Mouse (Mus musculus) forebrain, embryonic 16.5 days (tissue): ENCODE measurements around the gene Ptp4a2. TPM values are rescaled to one million over a fixed set of nuclear protein-coding genes. Genes with fewer than 3 reads are reported as not detected.

Experiments used
- ATAC-seq: fragments of 200-750 bp; cut with Nextera tagmentation; 2 replicates; pipeline ENCODE4 v1.8.0; 2017; ENCODE audit warnings: mild to moderate bottlenecking, moderate library complexity
- H3K27ac ChIP-seq: fragments of 300-500 bp; sonication (generic); 2 replicates; pipeline ENCODE4 v1.5.1; 2014; ENCODE audit warnings: low read length, control low read depth
- H3K27me3 ChIP-seq: fragments of 300-500 bp; sonication (generic); replicated peaks from 2 replicates; pipeline ENCODE4 v1.6.1; 2014; ENCODE audit warnings: low read length; ENCODE audit not compliant: control insufficient read depth, insufficient read depth
- H3K36me3 ChIP-seq: fragments of 300-500 bp; sonication (generic); 2 replicates; pipeline ENCODE4 v1.6.1; 2014; ENCODE audit not compliant: control insufficient read depth, insufficient read depth
- H3K4me1 ChIP-seq: fragments of 300-500 bp; sonication (generic); replicated peaks from 2 replicates; pipeline ENCODE4 v1.6.1; 2014; ENCODE audit warnings: low read length; ENCODE audit not compliant: control insufficient read depth, insufficient read depth
- H3K4me2 ChIP-seq: fragments of 300-500 bp; sonication (generic); 2 replicates; pipeline ENCODE4 v1.6.1; 2014; ENCODE audit warnings: mild to moderate bottlenecking, low read length, control low read depth
- H3K4me3 ChIP-seq: fragments of 300-500 bp; sonication (generic); replicated peaks from 2 replicates; pipeline ENCODE4 v1.5.1; 2014; ENCODE audit warnings: mild to moderate bottlenecking, low read length, control low read depth
- H3K9ac ChIP-seq: fragments of 300-500 bp; sonication (generic); replicated peaks from 2 replicates; pipeline ENCODE4 v1.6.1; 2014; ENCODE audit warnings: low read depth, low read length, control low read depth
- H3K9me3 ChIP-seq: fragments of 300-500 bp; sonication (generic); 2 replicates; pipeline ENCODE4 v1.6.1; 2016; ENCODE audit warnings: low read length; ENCODE audit not compliant: control insufficient read depth
- WGBS: fragments of 180-500 bp; shearing (Covaris S2); extraction: QIAGEN DNeasy Blood & Tissue Kit; methylation state at CpG from one replicate; pipeline ENCODE4 v1.1.7; 2014; 5-methylcytosine and 5-hydroxymethylcytosine counted together
- polyA plus RNA-seq: library from polyadenylated mRNA; unstranded; fragments of >200 nt; fragmentation: Nextera tagmentation; extraction: Ambion mirVana; gene quantifications from 2 replicates; pipeline ENCODE4 v1.2.1, GENCODE M21; 2015

The Ptp4a2 gene
- polyA plus RNA-seq, 1 experiment from 2014 or later: 278 TPM

GRCm38 (mm10) chr4:129819712-129820336 lies 8.8 kb downstream of the Ptp4a2 start:
- Histone ChIP-seq H3K4me2 (peak overlapping the region; percentile 90), H3K4me3 (peak overlapping the region; percentile 92), H3K9ac (peak overlapping the region; percentile 93), H3K36me3 (no peaks in the 10 kb centered on the region), H3K4me1 (peaks cover 28% of the 10 kb centered on the region), H3K27ac (peak overlapping the region; percentile 85), H3K9me3 (no peaks in the 10 kb centered on the region), H3K27me3 (no peaks in the 10 kb centered on the region)
- under 1% methylated on average over 76 of the region's 83 CpGs for WGBS
- ATAC-seq: peak; percentile 92

GRCm38 (mm10) chr4:129820417-129821086 lies 9.5 kb downstream of the Ptp4a2 start:
- no peaks in the 10 kb centered on the region for H3K36me3 ChIP-seq
- peak overlapping the region; percentile 92 for H3K4me3 ChIP-seq
- H3K4me2 ChIP-seq: peak overlapping the region; percentile 91
- H3K9ac ChIP-seq: peak overlapping the region; percentile 93
- no peaks in the 10 kb centered on the region for H3K27me3 ChIP-seq
- no peaks in the 10 kb centered on the region for H3K9me3 ChIP-seq
- peak; percentile 83 for ATAC-seq
- peaks cover 28% of the 10 kb centered on the region for H3K4me1 ChIP-seq
- under 1% methylated on average over 55 of the region's 79 CpGs for WGBS
- H3K27ac ChIP-seq: peak overlapping the region; percentile 85

- H3K9ac ChIP-seq: peak overlapping the region; percentile 93
- peak overlapping the region; percentile 91 for H3K4me2 ChIP-seq
- no peaks in the 10 kb centered on the region for H3K36me3 ChIP-seq
- ATAC-seq: no peak
- H3K9me3 ChIP-seq: no peaks in the 10 kb centered on the region
- peaks cover 28% of the 10 kb centered on the region for H3K4me1 ChIP-seq
- H3K27me3 ChIP-seq: no peaks in the 10 kb centered on the region
- peak overlapping the region; percentile 85; the same call in 1 of the 2 replicates for H3K27ac ChIP-seq
- peak overlapping the region; percentile 92 for H3K4me3 ChIP-seq
- WGBS: under 1% methylated on average over 16 of the region's 16 CpGs
Measured at GRCm38 (mm10) chr4:129821087-129821616, 10.1 kb downstream of the Ptp4a2 start.

- peaks cover 28% of the 10 kb centered on the region for H3K4me1 ChIP-seq
- ATAC-seq: no peak
- no peak overlapping the region for H3K9ac ChIP-seq
- no peak overlapping the region for H3K4me3 ChIP-seq
- WGBS: 51% methylated on average over 3 of the region's 3 CpGs
- no peaks in the 10 kb centered on the region for H3K9me3 ChIP-seq
- H3K36me3 ChIP-seq: no peaks in the 10 kb centered on the region
- no peaks in the 10 kb centered on the region for H3K27me3 ChIP-seq
- peak overlapping the region; percentile 22; the same call in 1 of the 2 replicates for H3K4me2 ChIP-seq
- H3K27ac ChIP-seq: no peak overlapping the region
Measured at GRCm38 (mm10) chr4:129822324-129822723, 11.3 kb downstream of the Ptp4a2 start.

DNA sequence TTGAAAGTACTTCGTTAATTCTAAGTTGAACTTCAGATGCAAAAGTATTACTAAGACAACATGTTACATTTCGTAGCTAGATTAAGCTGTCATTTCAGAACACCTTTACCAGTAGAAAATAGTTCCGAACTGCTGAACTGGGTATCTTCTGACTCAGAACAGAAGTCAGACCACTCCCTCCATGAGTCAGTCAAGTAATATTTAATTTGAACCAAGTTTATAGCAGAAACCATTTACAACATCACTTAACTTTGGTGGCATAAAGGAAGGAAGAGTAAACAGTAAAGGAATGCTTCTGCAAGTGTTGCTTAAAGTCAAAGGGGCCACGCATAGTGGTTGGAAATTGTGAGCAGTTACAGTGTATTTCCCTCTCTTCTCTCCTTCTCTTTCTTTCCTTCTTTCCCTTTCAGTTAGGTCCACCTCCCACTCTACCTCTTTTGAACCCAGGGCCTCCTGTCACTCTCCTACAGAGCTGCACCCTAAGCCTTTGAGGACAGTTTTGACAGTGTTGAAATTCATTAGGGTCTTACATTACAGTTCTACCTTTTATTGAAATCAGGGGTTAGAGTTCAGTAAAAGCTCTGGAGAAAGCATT lies 12.3 kb downstream of the Ptp4a2 start:
- no peak overlapping the region for H3K4me2 ChIP-seq
- H3K9ac ChIP-seq: no peak overlapping the region
- H3K36me3 ChIP-seq: no peaks in the 10 kb centered on the region
- H3K4me1 ChIP-seq: peaks cover 26% of the 10 kb centered on the region
- ATAC-seq: no peak
- H3K27me3 ChIP-seq: no peaks in the 10 kb centered on the region
- H3K9me3 ChIP-seq: no peaks in the 10 kb centered on the region
- 82% methylated on average over 4 of the region's 4 CpGs for WGBS
- H3K27ac ChIP-seq: no peak overlapping the region
- H3K4me3 ChIP-seq: no peak overlapping the region

GRCm38 (mm10) chr4:129827611-129828010 lies 16.6 kb downstream of the Ptp4a2 start:
- H3K4me1 ChIP-seq: peaks cover 5% of the 10 kb centered on the region
- H3K9me3 ChIP-seq: no peaks in the 10 kb centered on the region
- no peaks in the 10 kb centered on the region for H3K36me3 ChIP-seq
- H3K4me2 ChIP-seq: no peak overlapping the region
- H3K27ac ChIP-seq: no peak overlapping the region
- 82% methylated on average over 3 of the region's 3 CpGs for WGBS
- no peak overlapping the region for H3K4me3 ChIP-seq
- H3K27me3 ChIP-seq: no peaks in the 10 kb centered on the region
- no peak overlapping the region for H3K9ac ChIP-seq
- ATAC-seq: no peak

GRCm38 (mm10) chr4:129828081-129828480 lies 17.1 kb downstream of the Ptp4a2 start:
- Histone ChIP-seq H3K9ac (no peak overlapping the region), H3K27ac (no peak overlapping the region), H3K27me3 (no peaks in the 10 kb centered on the region), H3K9me3 (no peaks in the 10 kb centered on the region), H3K36me3 (no peaks in the 10 kb centered on the region), H3K4me3 (no peak overlapping the region), H3K4me2 (no peak overlapping the region), H3K4me1 (peaks cover 5% of the 10 kb centered on the region; the same call in 1 of the 2 replicates)
- 68% methylated on average over 3 of the region's 3 CpGs for WGBS
- no peak for ATAC-seq

GRCm38 (mm10) chr4:129829799-129830198 lies 18.8 kb downstream of the Ptp4a2 start:
- H3K4me1 ChIP-seq: peaks cover 5% of the 10 kb centered on the region; the same call in 1 of the 2 replicates
- H3K9ac ChIP-seq: no peak overlapping the region
- no peaks in the 10 kb centered on the region for H3K36me3 ChIP-seq
- H3K4me2 ChIP-seq: no peak overlapping the region
- no peaks in the 10 kb centered on the region for H3K27me3 ChIP-seq
- no peak for ATAC-seq
- no peak overlapping the region for H3K27ac ChIP-seq
- H3K4me3 ChIP-seq: no peak overlapping the region
- 81% methylated on average over 1 of the region's 1 CpGs for WGBS
- H3K9me3 ChIP-seq: no peaks in the 10 kb centered on the region

DNA sequence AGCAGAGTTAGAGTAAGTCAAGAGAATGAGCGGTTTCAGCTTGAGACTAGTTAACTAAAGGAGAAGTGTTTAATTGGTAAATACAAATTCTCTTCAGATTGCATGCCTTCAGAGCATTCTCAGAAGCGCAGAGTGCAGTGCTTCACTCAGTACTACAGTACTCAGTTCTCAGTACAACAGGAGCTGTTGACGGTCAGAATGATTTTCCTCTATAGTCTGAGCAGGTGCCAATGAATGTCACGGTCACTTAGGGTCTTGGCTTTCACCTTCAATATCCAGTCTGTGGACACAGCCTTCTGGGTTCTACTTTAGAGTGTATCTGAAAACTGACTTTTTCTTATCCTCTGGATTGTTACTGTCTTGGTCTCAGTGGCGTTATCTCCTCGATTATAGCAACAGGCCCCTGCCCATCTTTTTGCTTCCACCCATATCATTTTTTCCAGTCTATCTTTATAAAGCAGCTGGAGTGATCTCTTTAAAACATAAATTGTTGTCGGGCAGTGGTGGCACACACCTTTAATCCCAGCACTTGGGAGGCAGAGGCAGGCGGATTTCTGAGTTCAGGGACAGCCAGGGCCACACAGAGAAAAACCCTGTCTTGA lies 19.4 kb downstream of the Ptp4a2 start:
- no peaks in the 10 kb centered on the region for H3K36me3 ChIP-seq
- H3K27ac ChIP-seq: no peak overlapping the region
- peaks cover 5% of the 10 kb centered on the region; the same call in 1 of the 2 replicates for H3K4me1 ChIP-seq
- H3K27me3 ChIP-seq: no peaks in the 10 kb centered on the region
- no peak overlapping the region for H3K9ac ChIP-seq
- 93% methylated on average over 8 of the region's 8 CpGs for WGBS
- ATAC-seq: no peak
- H3K9me3 ChIP-seq: no peaks in the 10 kb centered on the region
- no peak overlapping the region for H3K4me3 ChIP-seq
- no peak overlapping the region for H3K4me2 ChIP-seq
